Mouse (Mus musculus): ENCODE measurements around the gene Olfr315. TPM values are rescaled to one million over a fixed set of nuclear protein-coding genes. Genes with fewer than 3 reads are reported as not detected.
"Not testable (repeated sequence)": the region's sequence is repeated elsewhere in the genome, so short reads cannot be mapped to it uniquely, and the experiment has no call there.

Gene Olfr315
- not detected in 2 replicates for polyA plus RNA-seq (2015; fragmentation: Nextera tagmentation; extraction: Ambion mirVana)

GRCm38 (mm10) chr11:58772888-58773287 lies at the start of gene Olfr315:
Olfr315 (plus strand) TSS chr11:58773188.
- ATAC-seq (ENCODE audit: low FRiP score), result no peak

GRCm38 (mm10) chr11:58723914-58724313 lies 49.1 kb upstream of the Olfr315 start, which contains the start of gene Olfr318:
Olfr318 (minus strand) TSS chr11:58724014.
- no peaks in the 10 kb centered on the region for H3K36me3 ChIP-seq
- H3K4me3 ChIP-seq (replicated peaks), result no peak within 1 kb of the TSS
- H3K27me3 ChIP-seq (replicated peaks), result no peaks in the 10 kb centered on the region
- H3K4me1 ChIP-seq, result no peaks in the 10 kb centered on the region
- no peak within 1 kb of the TSS for H3K9ac ChIP-seq (replicated peaks)
- no peak within 1 kb of the TSS for H3K27ac ChIP-seq (replicated peaks)
- no peaks in the 10 kb centered on the region for H3K9me3 ChIP-seq (replicated peaks)
- no peak for ATAC-seq (ENCODE audit: low FRiP score)
- H3K4me2 ChIP-seq, result no peak within 1 kb of the TSS

More at GRCm38 (mm10) chr11:58772888-58773287, at the start of gene Olfr315:
- H3K4me3 ChIP-seq (replicated peaks), result no peak within 1 kb of the TSS
- no peaks in the 10 kb centered on the region for H3K4me1 ChIP-seq
- H3K4me2 ChIP-seq, result no peak within 1 kb of the TSS
- no peaks in the 10 kb centered on the region for H3K36me3 ChIP-seq
- H3K27ac ChIP-seq (replicated peaks), result no peak within 1 kb of the TSS
- no peaks in the 10 kb centered on the region for H3K9me3 ChIP-seq (replicated peaks)
- H3K27me3 ChIP-seq (replicated peaks), result no peaks in the 10 kb centered on the region
- no peak within 1 kb of the TSS for H3K9ac ChIP-seq (replicated peaks)

- not testable (repeated sequence) for H3K4me3 ChIP-seq (replicated peaks); H3K4me2 ChIP-seq; ATAC-seq (ENCODE audit: low FRiP score); H3K27me3 ChIP-seq (replicated peaks); H3K36me3 ChIP-seq; H3K9me3 ChIP-seq (replicated peaks); H3K4me1 ChIP-seq; H3K9ac ChIP-seq (replicated peaks); H3K27ac ChIP-seq (replicated peaks)
- 80% methylated on average over 6 of the region's 6 CpGs for WGBS
Observed at GRCm38 (mm10) chr11:58727896-58728650, 44.9 kb upstream of the Olfr315 start.

- Histone ChIP-seq H3K27me3 (replicated peaks) (no peaks in the 10 kb centered on the region), H3K9me3 (replicated peaks) (no peaks in the 10 kb centered on the region), H3K36me3 (no peaks in the 10 kb centered on the region), H3K4me2 (no peak overlapping the region), H3K4me3 (replicated peaks) (no peak overlapping the region), H3K4me1 (no peaks in the 10 kb centered on the region), H3K27ac (replicated peaks) (no peak overlapping the region), H3K9ac (replicated peaks) (no peak overlapping the region)
- 48% methylated on average over 3 of the region's 3 CpGs for WGBS
- no peak for ATAC-seq (ENCODE audit: low FRiP score)
Observed at GRCm38 (mm10) chr11:58733372-58733771, 39.6 kb upstream of the Olfr315 start.

DNA sequence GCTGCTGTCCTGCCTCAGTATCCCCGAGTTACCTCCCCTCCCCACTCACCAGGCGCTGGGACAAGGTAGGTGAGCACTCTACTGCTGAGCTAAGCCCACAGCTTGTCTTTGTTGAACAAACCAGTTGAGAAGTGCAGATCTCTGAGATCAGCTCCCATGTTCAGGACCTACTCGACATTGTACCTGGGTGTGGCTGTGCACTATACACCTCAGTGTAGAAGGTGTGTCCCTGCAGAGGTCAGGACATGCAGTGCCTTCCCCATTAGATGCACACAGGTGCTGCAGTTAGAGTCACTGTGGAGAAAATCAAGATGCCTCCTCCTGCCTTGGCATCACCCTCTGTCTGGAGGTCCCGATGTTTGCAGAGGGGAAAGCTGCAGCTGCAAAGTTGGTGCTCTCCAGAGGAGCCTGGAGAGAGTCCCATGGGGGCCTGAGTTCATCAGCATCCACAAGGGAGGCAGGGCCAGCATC lies 34.2 kb upstream of the Olfr315 start, which contains the start of gene Olfr317:
TSS of gene Olfr317 (minus strand) at position 421 of the 471 bp plus-strand sequence.
- Histone ChIP-seq H3K9ac (replicated peaks) (no peak within 1 kb of the TSS), H3K4me1 (no peaks in the 10 kb centered on the region), H3K4me2 (no peak within 1 kb of the TSS), H3K27me3 (replicated peaks) (no peaks in the 10 kb centered on the region), H3K36me3 (no peaks in the 10 kb centered on the region), H3K4me3 (replicated peaks) (no peak within 1 kb of the TSS), H3K27ac (replicated peaks) (no peak within 1 kb of the TSS), H3K9me3 (replicated peaks) (no peaks in the 10 kb centered on the region)
- whole genome bisulfite sequencing, result 84% methylated on average over 4 of the region's 4 CpGs
- ATAC-seq (ENCODE audit: low FRiP score), result no peak

DNA sequence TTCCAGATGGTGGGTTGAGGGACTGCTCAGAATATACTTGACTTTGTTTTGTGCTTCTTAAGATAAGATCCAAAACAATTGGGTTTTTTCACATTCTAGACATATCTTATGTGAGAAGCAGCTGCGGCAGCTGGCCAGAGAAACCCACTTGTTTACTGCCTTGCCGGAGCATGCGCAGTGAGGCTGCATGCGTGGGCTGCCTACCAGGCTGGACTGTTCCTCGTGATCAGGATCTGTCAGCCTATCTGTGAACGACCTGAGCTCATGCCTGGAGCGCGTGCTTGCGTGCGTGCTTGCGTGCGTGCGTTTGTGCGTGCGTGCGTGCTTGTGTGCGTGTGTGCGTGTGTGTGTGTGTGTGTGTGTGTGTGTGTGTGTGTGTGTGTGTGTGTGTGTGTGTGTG lies 21.9 kb upstream of the Olfr315 start:
- ATAC-seq (ENCODE audit: low FRiP score), result not testable (repeated sequence)

GRCm38 (mm10) chr11:58752434-58752833 lies 20.6 kb upstream of the Olfr315 start, which contains the start of gene Olfr316:
Olfr316 (plus strand) TSS chr11:58752734.
- no peaks in the 10 kb centered on the region for H3K36me3 ChIP-seq
- no peaks in the 10 kb centered on the region for H3K27me3 ChIP-seq (replicated peaks)
- no peaks in the 10 kb centered on the region for H3K9me3 ChIP-seq (replicated peaks)
- no peak within 1 kb of the TSS for H3K4me2 ChIP-seq
- H3K4me3 ChIP-seq (replicated peaks), result no peak within 1 kb of the TSS
- no peaks in the 10 kb centered on the region for H3K4me1 ChIP-seq
- H3K9ac ChIP-seq (replicated peaks), result no peak within 1 kb of the TSS
- ATAC-seq (ENCODE audit: low FRiP score), result no peak
- H3K27ac ChIP-seq (replicated peaks), result no peak within 1 kb of the TSS
- WGBS, result 94% methylated on average over 2 of the region's 2 CpGs

More for the DNA sequence above, 21.9 kb upstream of the Olfr315 start:
- not testable (repeated sequence) for H3K36me3 ChIP-seq; H3K4me2 ChIP-seq; H3K4me3 ChIP-seq (replicated peaks); H3K4me1 ChIP-seq; H3K27ac ChIP-seq (replicated peaks); H3K9ac ChIP-seq (replicated peaks); H3K27me3 ChIP-seq (replicated peaks); H3K9me3 ChIP-seq (replicated peaks)
- WGBS, result 85% methylated on average over 18 of the region's 18 CpGs

DNA sequence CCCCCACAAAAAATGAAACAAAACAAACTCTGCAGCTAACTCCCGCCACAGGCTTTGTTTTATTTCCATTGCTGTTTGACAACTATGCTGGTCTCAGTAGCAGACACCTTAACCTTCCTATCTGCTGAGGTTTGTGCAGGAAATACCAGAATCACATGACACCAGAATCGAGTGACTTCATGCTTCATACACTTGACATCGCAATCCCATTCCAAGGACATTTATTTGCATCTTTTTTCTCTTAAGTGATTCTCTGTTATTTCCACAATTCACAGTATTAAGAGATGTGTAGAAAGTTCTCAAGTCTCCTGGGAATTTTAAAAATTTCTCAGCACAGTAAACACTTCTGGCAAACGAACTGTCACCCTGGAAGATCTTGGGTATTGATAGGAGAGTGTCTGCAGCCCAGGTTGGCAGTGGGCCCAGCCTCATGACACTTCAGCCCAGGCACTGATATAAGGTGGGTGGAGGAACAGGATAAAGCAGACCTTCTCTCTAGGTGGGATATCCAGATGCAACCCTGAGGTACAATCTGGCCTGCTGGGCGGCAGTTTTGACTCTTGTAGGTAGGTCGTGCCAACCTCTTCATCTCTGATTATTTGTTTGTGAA lies 9.6 kb downstream of the Olfr315 start, which contains the start of gene Olfr314:
TSS of gene Olfr314 (plus strand) at position 473 of the 610 bp plus-strand sequence.
- Histone ChIP-seq H3K36me3 (no peaks in the 10 kb centered on the region), H3K9ac (replicated peaks) (no peak within 1 kb of the TSS), H3K4me2 (no peak within 1 kb of the TSS), H3K4me3 (replicated peaks) (no peak within 1 kb of the TSS), H3K4me1 (no peaks in the 10 kb centered on the region), H3K9me3 (replicated peaks) (no peaks in the 10 kb centered on the region), H3K27me3 (replicated peaks) (no peaks in the 10 kb centered on the region), H3K27ac (replicated peaks) (no peak within 1 kb of the TSS)
- no peak for ATAC-seq (ENCODE audit: low FRiP score)
- WGBS, result 85% methylated on average over 6 of the region's 6 CpGs

GRCm38 (mm10) chr11:58784182-58784581 lies 11.2 kb downstream of the Olfr315 start:
- Histone ChIP-seq H3K4me2 (no peak overlapping the region), H3K4me1 (no peaks in the 10 kb centered on the region), H3K9ac (replicated peaks) (no peak overlapping the region), H3K27ac (replicated peaks) (no peak overlapping the region), H3K27me3 (replicated peaks) (no peaks in the 10 kb centered on the region), H3K4me3 (replicated peaks) (no peak overlapping the region), H3K9me3 (replicated peaks) (no peaks in the 10 kb centered on the region), H3K36me3 (no peaks in the 10 kb centered on the region)
- no peak for ATAC-seq (ENCODE audit: low FRiP score)
- WGBS, result 93% methylated on average over 2 of the region's 2 CpGs

GRCm38 (mm10) chr11:58787651-58788050 lies 14.7 kb downstream of the Olfr315 start:
- Histone ChIP-seq H3K9me3 (replicated peaks) (no peaks in the 10 kb centered on the region), H3K27ac (replicated peaks) (no peak overlapping the region), H3K9ac (replicated peaks) (no peak overlapping the region), H3K4me1 (no peaks in the 10 kb centered on the region), H3K27me3 (replicated peaks) (no peaks in the 10 kb centered on the region), H3K4me2 (no peak overlapping the region), H3K4me3 (replicated peaks) (no peak overlapping the region), H3K36me3 (no peaks in the 10 kb centered on the region)
- 87% methylated on average over 10 of the region's 10 CpGs for WGBS
- ATAC-seq (ENCODE audit: low FRiP score), result no peak

DNA sequence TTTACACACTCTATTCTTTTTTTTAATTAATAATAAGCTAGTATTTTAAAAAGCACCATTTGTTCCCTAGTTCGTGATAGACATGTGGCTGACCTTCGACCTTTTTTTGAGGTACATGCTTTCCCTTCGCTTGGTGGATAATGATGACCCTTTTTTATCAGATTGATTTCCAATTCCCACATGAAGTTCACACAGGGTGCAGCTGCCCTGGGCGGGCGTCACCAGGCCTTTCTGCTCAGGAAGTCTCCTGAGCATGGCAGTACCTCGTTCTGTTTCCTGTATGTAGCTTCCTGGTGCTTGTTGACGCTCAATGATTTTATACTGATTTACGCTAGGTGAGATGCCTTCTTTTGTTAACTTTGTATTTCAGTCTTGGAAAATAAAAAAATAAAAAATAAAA lies 15.4 kb downstream of the Olfr315 start:
- Histone ChIP-seq H3K4me2 (no peak overlapping the region), H3K27ac (replicated peaks) (no peak overlapping the region), H3K4me3 (replicated peaks) (no peak overlapping the region), H3K27me3 (replicated peaks) (no peaks in the 10 kb centered on the region), H3K9me3 (replicated peaks) (no peaks in the 10 kb centered on the region), H3K9ac (replicated peaks) (no peak overlapping the region), H3K36me3 (no peaks in the 10 kb centered on the region), H3K4me1 (no peaks in the 10 kb centered on the region)
- no peak for ATAC-seq (ENCODE audit: low FRiP score)
- 89% methylated on average over 8 of the region's 8 CpGs for WGBS

- H3K9ac ChIP-seq (replicated peaks), result no peak overlapping the region
Observed at GRCm38 (mm10) chr11:58789532-58789931, 16.5 kb downstream of the Olfr315 start.

More at GRCm38 (mm10) chr11:58789532-58789931, 16.5 kb downstream of the Olfr315 start:
- Histone ChIP-seq H3K4me3 (replicated peaks) (no peak overlapping the region), H3K36me3 (no peaks in the 10 kb centered on the region), H3K4me2 (no peak overlapping the region), H3K27me3 (replicated peaks) (no peaks in the 10 kb centered on the region), H3K9me3 (replicated peaks) (no peaks in the 10 kb centered on the region), H3K4me1 (no peaks in the 10 kb centered on the region), H3K27ac (replicated peaks) (no peak overlapping the region)
- no peak for ATAC-seq (ENCODE audit: low FRiP score)
- WGBS, result 39% methylated on average over 3 of the region's 3 CpGs

Data from neural tube, embryonic 15.5 days (tissue).